Comparison of ENCODE assay signal across 19 mouse cellular contexts in genomic region chr17:12185855-12186254, GRCm38 (mm10).
DNase-seq lines count a peak whose midpoint lies in the region; ATAC-seq and TF ChIP-seq lines count a peak whose summit lies in the region.
"Had no signal": no experiment of that assay in that cellular context is flagged by ENCODE, and none has a peak within 500 bp of the region (broad histone marks: within the 10 kb centered on the region; RNA-seq: fewer than 3 reads in every experiment).

No protein-coding gene starts in this region.

- no peak for DNase-seq in heart, adult 2 months
- peak; percentile 30 for DNase-seq in MEL-GATA-1-ER (ENCODE audit: extremely low read depth, low read depth)
- no peak for DNase-seq in gastrocnemius, postnatal 25 days
- DNase-seq in B cell, adult 2 months = no peak
- DNase-seq in urinary bladder, postnatal 4 days (ENCODE audit: low spot score in 2 of 2) = no peak
- DNase-seq: cerebellum, adult 11-12 months; gastrocnemius, adult 2 months; layer of hippocampus, adult 9-11 months; lung, postnatal 14 days; retina, postnatal 1 day had no signal

- no peaks in the 10 kb centered on the region for H3K9me3 ChIP-seq in heart, embryonic 11.5 days (replicated peaks; ENCODE audit: control insufficient read depth, low read length)
- H3K9me3 ChIP-seq in erythroblast, embryonic 14.5 days (ENCODE audit: control insufficient read depth, low read length) = peaks cover 6% of the 10 kb centered on the region
- no peaks in the 10 kb centered on the region for H3K9me3 ChIP-seq in liver, embryonic 16.5 days (replicated peaks; ENCODE audit: control insufficient read depth, low read length)
- H3K9me3 ChIP-seq: embryonic facial prominence, embryonic 15.5 days; forebrain, embryonic 15.5 days; midbrain, embryonic 12.5 days had no signal

- TF ChIP-seq CTCF in heart, adult 2 months (IDR thresholded peaks at IDR 0.05) = no peak

- ATAC-seq in heart, embryonic 11.5 days (replicated peaks; ENCODE audit: insufficient number of reproducible peaks, low FRiP score, low TSS enrichment) = peak; percentile 92
- peak; percentile 97 for ATAC-seq in liver, embryonic 16.5 days (ENCODE audit: low read depth)
- ATAC-seq: forebrain, embryonic 15.5 days; inflammation-experienced regulatory T-cells, adult 6 months had no signal

- no peak for TF ChIP-seq EP300 in heart, adult 2 months (IDR thresholded peaks at IDR 0.05; ENCODE audit: insufficient read depth, low read depth, low read length)

- no peak for TF ChIP-seq POLR2A in heart, adult 2 months (IDR thresholded peaks at IDR 0.05; ENCODE audit: insufficient read depth, low read depth, low read length)

- H3K36me3 ChIP-seq in heart, embryonic 11.5 days (ENCODE audit: control insufficient read depth, insufficient read depth, low read length) = no peaks in the 10 kb centered on the region
- H3K36me3 ChIP-seq in heart, adult 2 months (ENCODE audit: control insufficient read depth, insufficient read depth, low read length) = no peaks in the 10 kb centered on the region
- H3K36me3 ChIP-seq in erythroblast, embryonic 14.5 days (ENCODE audit: control insufficient read depth) = peaks cover 92% of the 10 kb centered on the region
- peaks cover 10% of the 10 kb centered on the region for H3K36me3 ChIP-seq in liver, embryonic 16.5 days (ENCODE audit: control insufficient read depth, insufficient read depth)
- H3K36me3 ChIP-seq: forebrain, embryonic 15.5 days; midbrain, embryonic 12.5 days had no signal

- no peak overlapping the region for H3K4me2 ChIP-seq in heart, embryonic 11.5 days
- peak overlapping the region; percentile 55 for H3K4me2 ChIP-seq in liver, embryonic 16.5 days (ENCODE audit: low read depth, low read length)
- H3K4me2 ChIP-seq: embryonic facial prominence, embryonic 15.5 days; forebrain, embryonic 15.5 days; midbrain, embryonic 12.5 days had no signal

- no peaks in the 10 kb centered on the region for H3K27me3 ChIP-seq in heart, embryonic 11.5 days (ENCODE audit: control insufficient read depth, insufficient read depth, low read length)
- H3K27me3 ChIP-seq in heart, adult 2 months (ENCODE audit: control insufficient read depth, insufficient read depth, low read length) = no peaks in the 10 kb centered on the region
- H3K27me3 ChIP-seq in erythroblast, embryonic 14.5 days (ENCODE audit: control insufficient read depth) = no peaks in the 10 kb centered on the region
- H3K27me3 ChIP-seq in liver, embryonic 16.5 days (ENCODE audit: control insufficient read depth, insufficient read depth, low read depth, low read length) = no peaks in the 10 kb centered on the region
- H3K27me3 ChIP-seq: embryonic facial prominence, embryonic 15.5 days; forebrain, embryonic 15.5 days; midbrain, embryonic 12.5 days had no signal

- intact Hi-C loops in heart, adult 2 months (cut with DNase I) = no loop called here

- no peaks in the 10 kb centered on the region for H3K4me1 ChIP-seq in heart, embryonic 11.5 days (ENCODE audit: control insufficient read depth, insufficient read depth, low read length)
- no peaks in the 10 kb centered on the region for H3K4me1 ChIP-seq in heart, adult 2 months (ENCODE audit: control insufficient read depth, insufficient read depth, low read length)
- peaks cover 93% of the 10 kb centered on the region for H3K4me1 ChIP-seq in erythroblast, embryonic 14.5 days (ENCODE audit: control insufficient read depth)
- peaks cover 70% of the 10 kb centered on the region for H3K4me1 ChIP-seq in liver, embryonic 16.5 days (ENCODE audit: control insufficient read depth, low read depth, low read length)
- H3K4me1 ChIP-seq: embryonic facial prominence, embryonic 15.5 days had no signal

- no peak overlapping the region for H3K4me3 ChIP-seq in heart, embryonic 11.5 days (ENCODE audit: low read depth, low read length)
- no peak overlapping the region for H3K4me3 ChIP-seq in heart, adult 2 months
- H3K4me3 ChIP-seq in erythroblast, embryonic 14.5 days (replicated peaks) = peak overlapping the region; percentile 34
- peak overlapping the region; percentile 15; the same call in 1 of the 2 replicates for H3K4me3 ChIP-seq in liver, embryonic 16.5 days (ENCODE audit: low read depth, low read length)
- H3K4me3 ChIP-seq: embryonic facial prominence, embryonic 15.5 days; forebrain, embryonic 15.5 days; gastrocnemius, adult 2 months; hindbrain, embryonic 10.5 days; midbrain, embryonic 12.5 days had no signal

- H3K27ac ChIP-seq in heart, embryonic 11.5 days (ENCODE audit: low read depth, low read length) = peak overlapping the region; percentile 82
- H3K27ac ChIP-seq in heart, adult 2 months = no peak overlapping the region
- H3K27ac ChIP-seq in liver, embryonic 16.5 days (ENCODE audit: low read length) = peak overlapping the region; percentile 97
- H3K27ac ChIP-seq: embryonic facial prominence, embryonic 15.5 days; forebrain, embryonic 15.5 days; gastrocnemius, adult 2 months; hindbrain, embryonic 10.5 days; kidney, postnatal 0 days; midbrain, embryonic 12.5 days had no signal

- 0 out of 2 replicates have a peak overlapping the region, but pooled peaks have one; percentile 10 for H3K9ac ChIP-seq in heart, embryonic 11.5 days (ENCODE audit: low read depth, low read length)
- no peak overlapping the region for H3K9ac ChIP-seq in heart, adult 2 months (ENCODE audit: low read depth, low read length)
- H3K9ac ChIP-seq in liver, embryonic 16.5 days (ENCODE audit: low read depth, low read length) = peak overlapping the region; percentile 65
- H3K9ac ChIP-seq: embryonic facial prominence, embryonic 15.5 days; forebrain, embryonic 15.5 days; midbrain, embryonic 12.5 days had no signal

- 76% methylated on average over 4 of the region's 4 CpGs for whole genome bisulfite sequencing in heart, embryonic 11.5 days (ENCODE audit: insufficient replicate concordance)
- 95% methylated on average over 4 of the region's 4 CpGs for WGBS in heart, adult 2 months
- 18% methylated on average over 4 of the region's 4 CpGs for WGBS in liver, embryonic 16.5 days (ENCODE audit: insufficient replicate concordance)

- no peaks in the 10 kb centered on the region for H3K79me2 ChIP-seq in heart, adult 2 months (replicated peaks; ENCODE audit: control insufficient read depth, insufficient read depth, low read length)

Comparison
In these comparisons a context has a peak if more than half of its experiments do, and no peak if none do; other contexts are left out.
1. H3K4me3 ChIP-seq: peak in erythroblast, embryonic 14.5 days (single experiment) and liver, embryonic 16.5 days (single experiment); none in heart, embryonic 11.5 days (single experiment) and heart, adult 2 months (single experiment).